Mouse (Mus musculus) hindbrain, embryonic 11.5 days (tissue): ENCODE data around the gene Fhl2. TPM values are rescaled to one million over a fixed set of nuclear protein-coding genes. Genes with fewer than 3 reads are reported as not detected.
"Not testable (repeated sequence)": the region's sequence is repeated elsewhere in the genome, so short reads cannot be mapped to it uniquely, and the experiment has no call there.

Experiments used
- ATAC-seq: fragments of 200-750 bp; cut with Nextera tagmentation; 2 replicates; pipeline ENCODE4 v1.8.0; 2017; ENCODE audit warnings: mild to moderate bottlenecking, moderate TSS enrichment, moderate library complexity; ENCODE audit not compliant: low FRiP score
- DNase-seq: peaks from one replicate; pipeline ENCODE4 v3.0.0-alpha.2; 2015; ENCODE audit warnings: low spot score
- H3K27ac ChIP-seq: fragments of 300-500 bp; sonication (generic); 2 replicates; pipeline ENCODE4 v1.5.1; 2014; ENCODE audit warnings: mild to moderate bottlenecking, low read depth, low read length
- H3K27me3 ChIP-seq: fragments of 300-500 bp; sonication (generic); 2 replicates; pipeline ENCODE4 v1.6.1; 2014; ENCODE audit warnings: mild to moderate bottlenecking, low read length, moderate library complexity, mixed read lengths; ENCODE audit not compliant: control insufficient read depth, insufficient read depth
- H3K36me3 ChIP-seq: fragments of 300-500 bp; sonication (generic); 2 replicates; pipeline ENCODE4 v1.6.1; 2014; ENCODE audit warnings: mild to moderate bottlenecking, low read length, moderate library complexity, mixed read lengths; ENCODE audit not compliant: control insufficient read depth, insufficient read depth
- H3K4me1 ChIP-seq: fragments of 300-500 bp; sonication (generic); replicated peaks from 2 replicates; pipeline ENCODE4 v1.6.1; 2014; ENCODE audit warnings: low read length, mixed read lengths; ENCODE audit not compliant: control insufficient read depth, insufficient read depth
- H3K4me2 ChIP-seq: fragments of 300-500 bp; sonication (generic); replicated peaks from 2 replicates; pipeline ENCODE4 v1.6.1; 2014; ENCODE audit warnings: mild to moderate bottlenecking, low read depth, low read length
- H3K4me3 ChIP-seq: fragments of 300-500 bp; sonication (generic); 2 replicates; pipeline ENCODE4 v1.5.1; 2014; ENCODE audit warnings: low read depth, low read length
- H3K9ac ChIP-seq: fragments of 300-500 bp; sonication (generic); 2 replicates; pipeline ENCODE4 v1.6.1; 2014; ENCODE audit warnings: low read depth, low read length
- H3K9me3 ChIP-seq: fragments of 300-500 bp; sonication (generic); 2 replicates; pipeline ENCODE4 v1.6.1; 2016; ENCODE audit warnings: low read length; ENCODE audit not compliant: control insufficient read depth
- WGBS: fragments of 180-500 bp; shearing (Covaris S2); extraction: QIAGEN DNeasy Blood & Tissue Kit; methylation state at CpG from one replicate; pipeline ENCODE4 v1.1.7; 2014; 5-methylcytosine and 5-hydroxymethylcytosine counted together
- polyA plus RNA-seq: library from polyadenylated mRNA; unstranded; fragments of >200 nt; fragmentation: Nextera tagmentation; extraction: Ambion mirVana; gene quantifications from 2 replicates; pipeline ENCODE4 v1.2.1, GENCODE M21; 2014

Fhl2 gene
- polyA plus RNA-seq, 1 experiment from 2014 or later, result 10.8 TPM

DNA sequence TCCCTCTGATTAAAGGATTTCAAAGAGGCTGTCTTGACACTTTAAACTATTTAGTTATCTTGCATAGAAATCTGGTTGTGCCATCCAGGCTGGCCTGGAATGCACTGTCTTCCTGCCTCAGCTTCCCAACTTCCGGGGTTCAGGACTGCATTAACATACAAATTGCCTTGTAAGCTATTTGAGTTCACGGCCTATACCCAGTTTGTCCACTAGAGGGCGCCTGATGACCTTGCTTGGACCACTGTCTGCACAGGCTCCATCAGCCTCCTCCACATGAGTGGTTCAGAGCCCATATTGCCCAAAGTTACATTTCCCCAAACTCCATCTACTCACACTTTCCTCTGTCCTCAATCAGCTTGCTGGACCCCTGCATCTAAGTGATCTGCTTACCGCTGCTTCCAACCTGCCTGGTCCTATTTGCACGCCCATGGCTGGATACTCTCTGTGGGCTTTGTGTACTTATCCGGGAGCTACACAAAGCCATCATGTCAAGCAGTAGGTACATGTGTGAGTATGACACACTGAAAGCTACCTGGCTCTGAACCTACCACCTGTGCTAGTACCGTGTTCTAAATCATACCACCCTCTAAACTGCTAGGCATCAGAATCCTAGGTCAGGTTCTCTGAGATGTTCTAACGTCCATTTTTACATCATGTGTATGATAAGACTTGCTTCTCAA is 57.1 kb downstream of the Fhl2 start:
- H3K36me3 ChIP-seq, result no peaks in the 10 kb centered on the region
- DNase-seq (peak; percentile 95), ATAC-seq (peak; percentile 91)
- no peaks in the 10 kb centered on the region for H3K9me3 ChIP-seq
- H3K4me2 ChIP-seq, result no peak overlapping the region
- 55% methylated on average over 8 of the region's 8 CpGs for WGBS
- H3K9ac ChIP-seq, result no peak overlapping the region
- no peaks in the 10 kb centered on the region for H3K27me3 ChIP-seq
- H3K27ac ChIP-seq, result no peak overlapping the region
- no peak overlapping the region for H3K4me3 ChIP-seq
- H3K4me1 ChIP-seq, result no peaks in the 10 kb centered on the region

- no peaks in the 10 kb centered on the region for H3K36me3 ChIP-seq
- ATAC-seq (no peak), DNase-seq (no peak)
- no peaks in the 10 kb centered on the region for H3K27me3 ChIP-seq
- no peaks in the 10 kb centered on the region for H3K9me3 ChIP-seq
- H3K4me3 ChIP-seq, result no peak overlapping the region
- no peak overlapping the region for H3K27ac ChIP-seq
- H3K4me2 ChIP-seq, result no peak overlapping the region
- WGBS, result 72% methylated on average over 15 of the region's 15 CpGs
- no peak overlapping the region for H3K9ac ChIP-seq
- no peaks in the 10 kb centered on the region for H3K4me1 ChIP-seq
Measured at GRCm38 (mm10) chr1:43138268-43138812, 58.4 kb downstream of the Fhl2 start.

DNA sequence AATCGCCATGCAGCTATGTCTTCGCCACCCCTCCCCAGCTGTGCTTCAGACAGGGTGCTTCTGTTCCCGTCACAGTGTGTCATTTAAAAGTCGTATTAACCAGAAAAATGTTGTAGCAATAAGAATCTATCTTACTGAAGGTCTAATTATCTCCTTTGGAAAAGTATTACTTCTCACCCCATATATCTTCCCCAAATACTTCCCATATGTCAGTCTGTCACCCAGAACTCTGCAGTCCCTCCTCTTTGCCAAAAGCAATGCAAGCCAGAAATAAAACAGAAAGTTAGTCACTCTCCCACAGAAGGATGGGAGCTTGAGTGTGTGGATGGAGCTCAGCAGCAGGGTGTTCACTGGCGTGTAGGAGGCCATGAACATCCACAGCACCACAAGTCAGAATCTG is 59.5 kb downstream of the Fhl2 start:
- H3K4me1 ChIP-seq, result no peaks in the 10 kb centered on the region
- no peak for ATAC-seq
- DNase-seq, result no peak
- H3K4me2 ChIP-seq, result no peak overlapping the region
- H3K9me3 ChIP-seq, result no peaks in the 10 kb centered on the region
- no peaks in the 10 kb centered on the region for H3K27me3 ChIP-seq
- H3K9ac ChIP-seq, result no peak overlapping the region
- no peak overlapping the region for H3K27ac ChIP-seq
- H3K4me3 ChIP-seq, result no peak overlapping the region
- H3K36me3 ChIP-seq, result no peaks in the 10 kb centered on the region
- 89% methylated on average over 5 of the region's 5 CpGs for WGBS

DNA sequence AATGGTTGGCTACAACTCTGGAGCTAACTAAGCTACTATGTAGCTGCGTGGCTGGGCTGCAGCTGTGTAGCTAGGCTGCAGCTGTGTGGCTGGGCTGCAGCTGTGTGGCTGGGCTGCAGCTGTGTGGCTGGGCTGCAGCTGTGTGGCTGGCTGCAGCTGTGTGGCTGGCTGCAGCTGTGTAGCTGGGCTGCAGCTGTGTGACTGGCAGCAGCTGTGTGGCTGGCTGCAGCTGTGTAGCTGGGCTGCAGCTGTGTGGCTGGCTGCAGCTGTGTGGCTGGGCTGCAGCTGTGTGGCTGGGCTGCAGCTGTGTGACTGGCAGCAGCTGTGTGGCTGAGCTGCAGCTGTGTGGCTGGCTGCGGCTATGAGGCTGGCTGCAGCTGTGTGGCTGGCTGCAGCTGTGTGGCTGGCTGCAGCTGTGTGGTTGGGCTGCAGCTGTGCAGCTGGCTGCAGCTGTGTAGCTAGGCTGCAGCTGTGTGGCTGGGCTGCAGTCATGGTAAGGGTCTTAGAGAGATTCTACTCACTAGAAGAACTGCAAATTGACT is 60.2 kb downstream of the Fhl2 start:
- 72% methylated on average over 2 of the region's 2 CpGs for WGBS

DNA sequence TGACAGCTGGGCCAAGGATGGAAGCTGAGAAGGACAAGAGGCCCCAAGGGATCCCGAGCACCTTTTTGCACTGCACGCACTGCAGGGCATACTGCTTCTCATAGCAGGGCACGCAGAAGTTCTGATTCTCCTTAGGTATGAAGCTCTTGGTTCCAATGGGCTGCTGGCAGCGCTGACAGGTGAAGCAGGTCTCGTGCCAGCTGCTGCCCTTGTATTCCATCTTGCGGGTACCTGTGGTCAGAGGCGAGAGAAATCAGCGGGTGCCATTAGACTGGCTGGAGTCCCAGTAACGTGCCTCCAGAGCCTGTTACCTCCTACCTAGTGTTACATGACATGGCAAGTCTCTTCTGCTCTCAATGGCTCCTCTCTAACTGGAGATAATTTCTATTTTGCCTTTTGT is 65.2 kb downstream of the Fhl2 start:
- Histone ChIP-seq H3K27ac (no peak overlapping the region), H3K9ac (no peak overlapping the region), H3K4me2 (no peak overlapping the region), H3K4me3 (no peak overlapping the region), H3K27me3 (no peaks in the 10 kb centered on the region), H3K9me3 (no peaks in the 10 kb centered on the region), H3K4me1 (no peaks in the 10 kb centered on the region), H3K36me3 (no peaks in the 10 kb centered on the region)
- ATAC-seq (no peak), DNase-seq (no peak)
- 92% methylated on average over 9 of the region's 9 CpGs for WGBS

More for the DNA sequence above, 60.2 kb downstream of the Fhl2 start:
- H3K4me1 ChIP-seq, H3K4me2 ChIP-seq, ATAC-seq, H3K9ac ChIP-seq, H3K4me3 ChIP-seq, H3K36me3 ChIP-seq, H3K27me3 ChIP-seq, DNase-seq, H3K27ac ChIP-seq, H3K9me3 ChIP-seq: not testable (repeated sequence)

DNA sequence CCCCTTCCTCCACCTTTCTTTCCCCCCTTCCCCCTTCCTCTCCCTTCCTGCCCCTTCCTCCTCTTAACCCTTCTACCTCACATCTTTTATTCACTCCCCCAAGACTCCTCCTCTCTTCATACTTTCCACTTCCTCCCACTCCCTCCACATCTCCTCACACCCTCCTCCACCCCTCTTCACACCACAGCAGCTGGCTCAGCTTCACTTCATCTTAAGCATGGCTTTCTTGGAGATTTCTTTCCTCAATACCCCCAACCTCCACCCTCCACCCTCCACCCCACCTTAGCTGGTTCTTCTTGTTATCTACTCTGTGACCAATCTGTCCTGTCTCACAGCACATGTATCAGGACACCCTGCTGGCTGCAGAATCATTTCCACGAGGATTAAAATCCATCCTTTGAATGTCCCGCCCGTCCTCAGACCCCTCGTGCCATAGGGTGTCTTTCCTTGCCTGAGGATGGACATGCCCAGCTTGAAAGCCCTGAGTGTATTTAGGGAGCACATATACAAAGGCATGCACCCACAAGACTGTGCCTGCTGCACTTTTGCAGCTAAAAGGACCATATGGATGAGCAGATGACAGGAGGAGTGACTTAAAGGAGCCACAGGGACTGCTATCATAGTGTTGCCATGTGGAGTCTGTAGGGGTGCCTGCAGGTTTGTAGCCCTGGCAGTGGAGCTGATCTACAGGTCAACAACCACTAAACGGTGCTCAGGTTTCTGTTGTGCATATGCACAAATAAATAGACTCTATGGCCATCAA is 66.4 kb downstream of the Fhl2 start:
- WGBS, result 80% methylated on average over 5 of the region's 5 CpGs
- Histone ChIP-seq H3K9ac (no peak overlapping the region), H3K27ac (no peak overlapping the region), H3K4me2 (no peak overlapping the region), H3K36me3 (no peaks in the 10 kb centered on the region), H3K4me1 (no peaks in the 10 kb centered on the region), H3K27me3 (no peaks in the 10 kb centered on the region), H3K4me3 (no peak overlapping the region), H3K9me3 (no peaks in the 10 kb centered on the region)
- ATAC-seq (no peak), DNase-seq (no peak)

GRCm38 (mm10) chr1:43127820-43128610 is 68.8 kb downstream of the Fhl2 start:
- H3K9ac ChIP-seq, result no peak overlapping the region
- H3K27me3 ChIP-seq, result no peaks in the 10 kb centered on the region
- H3K36me3 ChIP-seq, result no peaks in the 10 kb centered on the region
- 79% methylated on average over 8 of the region's 8 CpGs for WGBS
- no peak overlapping the region for H3K4me2 ChIP-seq
- H3K4me3 ChIP-seq, result no peak overlapping the region
- DNase-seq (no peak), ATAC-seq (no peak)
- no peaks in the 10 kb centered on the region for H3K4me1 ChIP-seq
- H3K27ac ChIP-seq, result no peak overlapping the region
- H3K9me3 ChIP-seq, result no peaks in the 10 kb centered on the region

- Histone ChIP-seq H3K36me3 (no peaks in the 10 kb centered on the region), H3K9ac (no peak overlapping the region), H3K4me3 (no peak overlapping the region), H3K4me2 (no peak overlapping the region), H3K27ac (no peak overlapping the region), H3K9me3 (no peaks in the 10 kb centered on the region), H3K27me3 (no peaks in the 10 kb centered on the region), H3K4me1 (no peaks in the 10 kb centered on the region)
- ATAC-seq (no peak), DNase-seq (no peak)
Measured at GRCm38 (mm10) chr1:43127196-43127595, 69.6 kb downstream of the Fhl2 start.
